Mouse (Mus musculus): Measurements from ENCODE around the gene Trnt1. TPM values are rescaled to one million over a fixed set of nuclear protein-coding genes. Genes with fewer than 3 reads are reported as not detected.
A peak's percentile ranks its signal among the peaks of the same experiment; 100 is the strongest.

Gene Trnt1
- polyA plus RNA-seq (2014; fragmentation: Nextera tagmentation; extraction: Ambion mirVana): 77.5 and 89.6 TPM in 2 replicates

DNA sequence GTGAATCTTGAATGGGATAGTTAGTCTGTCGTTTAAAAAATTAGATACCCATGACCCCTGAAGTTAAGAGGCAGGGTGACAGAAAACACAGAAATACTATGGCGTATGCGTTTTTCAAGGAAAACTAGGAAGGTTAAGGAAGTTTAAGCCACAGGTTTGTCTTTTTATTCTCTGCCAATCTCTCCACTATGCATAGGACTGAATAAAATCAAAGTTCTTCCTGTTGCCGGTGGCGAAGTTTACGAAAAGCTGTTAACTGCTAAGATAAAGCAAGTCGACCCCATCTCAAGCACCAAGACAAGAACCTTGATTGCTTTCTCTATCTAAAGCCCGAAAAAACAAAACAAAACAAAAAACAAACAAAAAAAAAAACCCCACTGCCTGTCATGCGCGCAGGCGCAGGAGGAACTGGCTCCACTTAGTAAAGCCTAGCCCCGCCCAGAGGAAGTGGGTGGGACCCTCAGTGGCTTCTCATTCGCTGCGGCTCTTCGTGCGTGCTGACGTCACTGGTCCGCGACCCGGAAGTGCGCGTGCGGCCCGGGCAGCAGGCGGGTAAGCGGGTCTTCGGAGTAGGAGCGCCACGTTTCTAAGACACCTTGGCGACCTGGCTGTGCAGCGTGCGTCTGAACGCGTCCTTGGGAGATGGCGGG is at the start of gene Trnt1:
TSS of gene Trnt1 (plus strand) at position 481 of the 650 bp plus-strand sequence.
- H3K27me3 ChIP-seq (ENCODE audit: control insufficient read depth, insufficient read depth, low read length): no peaks in the 10 kb centered on the region
- H3K27ac ChIP-seq (ENCODE audit: low read depth, low read length): no peak within 1 kb of the TSS
- H3K36me3 ChIP-seq (ENCODE audit: control insufficient read depth, insufficient read depth, low read length): no peaks in the 10 kb centered on the region
- ATAC-seq (replicated peaks; ENCODE audit: low FRiP score) (peak; percentile 100), DNase-seq (ENCODE audit: low spot score) (peak; percentile 98)
- 9% methylated on average over 35 of the region's 35 CpGs for whole genome bisulfite sequencing
- H3K4me1 ChIP-seq (replicated peaks; ENCODE audit: control insufficient read depth, insufficient read depth, low read length): peaks cover 3% of the 10 kb centered on the region; the same call in 1 of the 2 replicates
- peak within 1 kb of the TSS; percentile 83 for H3K4me3 ChIP-seq (ENCODE audit: low read depth, low read length)
- peak within 1 kb of the TSS; percentile 76 for H3K9ac ChIP-seq (ENCODE audit: low read length)
- no peaks in the 10 kb centered on the region for H3K9me3 ChIP-seq (ENCODE audit: control insufficient read depth, low read length)
- H3K4me2 ChIP-seq (ENCODE audit: low read depth, low read length, severe bottlenecking): peak within 1 kb of the TSS; percentile 75

- Histone ChIP-seq H3K9me3 (ENCODE audit: control insufficient read depth, low read length) (no peaks in the 10 kb centered on the region), H3K9ac (ENCODE audit: low read length) (no peak overlapping the region), H3K4me1 (replicated peaks; ENCODE audit: control insufficient read depth, insufficient read depth, low read length) (no peaks in the 10 kb centered on the region), H3K4me3 (ENCODE audit: low read depth, low read length) (no peak overlapping the region), H3K27ac (ENCODE audit: low read depth, low read length) (no peak overlapping the region), H3K36me3 (ENCODE audit: control insufficient read depth, insufficient read depth, low read length) (no peaks in the 10 kb centered on the region), H3K27me3 (ENCODE audit: control insufficient read depth, insufficient read depth, low read length) (no peaks in the 10 kb centered on the region), H3K4me2 (ENCODE audit: low read depth, low read length, severe bottlenecking) (no peak overlapping the region)
- ATAC-seq (replicated peaks; ENCODE audit: low FRiP score) (no peak), DNase-seq (ENCODE audit: low spot score) (no peak)
- WGBS: 90% methylated on average over 4 of the region's 4 CpGs
Measured at GRCm38 (mm10) chr6:106725642-106726041, 43.3 kb upstream of the Trnt1 start.

- 84% methylated on average over 6 of the region's 6 CpGs for WGBS
- Histone ChIP-seq H3K4me2 (ENCODE audit: low read depth, low read length, severe bottlenecking) (no peak overlapping the region), H3K4me1 (replicated peaks; ENCODE audit: control insufficient read depth, insufficient read depth, low read length) (no peaks in the 10 kb centered on the region)
Measured at GRCm38 (mm10) chr6:106726078-106726477, 42.8 kb upstream of the Trnt1 start.

GRCm38 (mm10) chr6:106727703-106728102 is 41.2 kb upstream of the Trnt1 start:
- Histone ChIP-seq H3K27me3 (ENCODE audit: control insufficient read depth, insufficient read depth, low read length) (no peaks in the 10 kb centered on the region), H3K4me2 (ENCODE audit: low read depth, low read length, severe bottlenecking) (no peak overlapping the region), H3K36me3 (ENCODE audit: control insufficient read depth, insufficient read depth, low read length) (no peaks in the 10 kb centered on the region), H3K4me1 (replicated peaks; ENCODE audit: control insufficient read depth, insufficient read depth, low read length) (no peaks in the 10 kb centered on the region), H3K9ac (ENCODE audit: low read length) (no peak overlapping the region), H3K27ac (ENCODE audit: low read depth, low read length) (no peak overlapping the region), H3K9me3 (ENCODE audit: control insufficient read depth, low read length) (no peaks in the 10 kb centered on the region), H3K4me3 (ENCODE audit: low read depth, low read length) (no peak overlapping the region)
- ATAC-seq (replicated peaks; ENCODE audit: low FRiP score) (no peak), DNase-seq (ENCODE audit: low spot score) (no peak)
- WGBS: 70% methylated on average over 1 of the region's 1 CpGs

More at GRCm38 (mm10) chr6:106726078-106726477, 42.8 kb upstream of the Trnt1 start:
- DNase-seq (ENCODE audit: low spot score): no peak
- Histone ChIP-seq H3K4me3 (ENCODE audit: low read depth, low read length) (no peak overlapping the region), H3K9ac (ENCODE audit: low read length) (no peak overlapping the region), H3K27me3 (ENCODE audit: control insufficient read depth, insufficient read depth, low read length) (no peaks in the 10 kb centered on the region), H3K27ac (ENCODE audit: low read depth, low read length) (no peak overlapping the region), H3K36me3 (ENCODE audit: control insufficient read depth, insufficient read depth, low read length) (no peaks in the 10 kb centered on the region), H3K9me3 (ENCODE audit: control insufficient read depth, low read length) (no peaks in the 10 kb centered on the region)
- ATAC-seq (replicated peaks; ENCODE audit: low FRiP score): no peak

DNA sequence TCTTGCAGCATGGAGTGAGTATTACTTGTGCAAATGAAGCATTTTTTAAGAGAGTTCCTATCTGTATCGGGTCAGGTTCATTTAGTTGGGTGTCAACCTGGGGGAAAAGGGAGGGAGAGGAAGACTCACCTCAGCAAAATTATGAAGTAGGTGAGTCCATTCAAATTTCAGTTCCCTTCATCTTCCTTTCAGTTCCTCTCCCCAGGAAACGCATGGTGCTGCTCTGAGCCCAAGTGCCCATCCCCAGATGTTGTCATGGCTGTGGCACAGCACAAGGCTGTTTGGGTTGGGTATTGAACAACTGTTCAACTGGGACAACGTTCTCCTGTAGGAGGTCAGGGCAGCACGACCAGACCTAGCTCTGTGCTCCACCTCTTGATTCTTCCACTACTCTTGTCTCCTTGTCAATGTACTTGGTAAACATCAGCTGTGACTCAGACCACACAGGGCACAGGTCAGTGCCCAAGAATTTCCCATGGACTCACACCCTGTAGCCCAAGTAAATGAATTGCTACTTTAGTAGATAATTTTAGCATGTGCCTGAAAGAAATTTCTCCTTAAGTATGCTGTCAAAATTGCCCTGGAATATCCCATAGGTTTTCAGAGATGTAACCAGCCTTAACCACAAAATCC is 39.1 kb upstream of the Trnt1 start:
- Histone ChIP-seq H3K27ac (ENCODE audit: low read depth, low read length) (no peak overlapping the region), H3K4me2 (ENCODE audit: low read depth, low read length, severe bottlenecking) (no peak overlapping the region), H3K27me3 (ENCODE audit: control insufficient read depth, insufficient read depth, low read length) (no peaks in the 10 kb centered on the region), H3K4me3 (ENCODE audit: low read depth, low read length) (no peak overlapping the region), H3K4me1 (replicated peaks; ENCODE audit: control insufficient read depth, insufficient read depth, low read length) (no peaks in the 10 kb centered on the region), H3K9me3 (ENCODE audit: control insufficient read depth, low read length) (no peaks in the 10 kb centered on the region), H3K9ac (ENCODE audit: low read length) (no peak overlapping the region), H3K36me3 (ENCODE audit: control insufficient read depth, insufficient read depth, low read length) (no peaks in the 10 kb centered on the region)
- DNase-seq (ENCODE audit: low spot score) (no peak), ATAC-seq (replicated peaks; ENCODE audit: low FRiP score) (no peak)
- WGBS: 88% methylated on average over 4 of the region's 4 CpGs

DNA sequence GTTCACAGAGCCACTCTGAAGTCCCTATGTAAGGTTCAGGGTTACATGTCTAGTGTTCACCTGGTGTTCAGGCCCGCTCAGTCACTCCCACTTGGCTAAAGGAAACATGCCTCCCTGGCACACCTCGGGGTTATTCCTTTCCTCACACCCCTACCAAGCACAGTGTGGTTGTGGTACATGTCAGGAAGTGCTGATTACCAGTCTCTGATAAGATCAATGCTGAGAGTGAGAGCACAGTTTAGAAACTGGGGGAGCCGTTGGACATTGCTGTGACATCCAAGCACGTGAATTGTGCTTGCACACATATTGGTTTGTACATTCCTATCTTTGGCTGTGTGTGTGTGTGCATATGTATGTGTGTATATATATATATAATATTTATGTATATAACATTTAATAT is 36.4 kb upstream of the Trnt1 start:
- no peak for DNase-seq (ENCODE audit: low spot score)
- H3K4me2 ChIP-seq (ENCODE audit: low read depth, low read length, severe bottlenecking): no peak overlapping the region
- no peaks in the 10 kb centered on the region for H3K9me3 ChIP-seq (ENCODE audit: control insufficient read depth, low read length)
- ATAC-seq (replicated peaks; ENCODE audit: low FRiP score): no peak
- no peak overlapping the region for H3K27ac ChIP-seq (ENCODE audit: low read depth, low read length)
- no peaks in the 10 kb centered on the region for H3K36me3 ChIP-seq (ENCODE audit: control insufficient read depth, insufficient read depth, low read length)
- WGBS: 91% methylated on average over 4 of the region's 4 CpGs
- H3K4me1 ChIP-seq (replicated peaks; ENCODE audit: control insufficient read depth, insufficient read depth, low read length): no peaks in the 10 kb centered on the region
- no peak overlapping the region for H3K9ac ChIP-seq (ENCODE audit: low read length)
- no peak overlapping the region for H3K4me3 ChIP-seq (ENCODE audit: low read depth, low read length)
- H3K27me3 ChIP-seq (ENCODE audit: control insufficient read depth, insufficient read depth, low read length): no peaks in the 10 kb centered on the region

DNA sequence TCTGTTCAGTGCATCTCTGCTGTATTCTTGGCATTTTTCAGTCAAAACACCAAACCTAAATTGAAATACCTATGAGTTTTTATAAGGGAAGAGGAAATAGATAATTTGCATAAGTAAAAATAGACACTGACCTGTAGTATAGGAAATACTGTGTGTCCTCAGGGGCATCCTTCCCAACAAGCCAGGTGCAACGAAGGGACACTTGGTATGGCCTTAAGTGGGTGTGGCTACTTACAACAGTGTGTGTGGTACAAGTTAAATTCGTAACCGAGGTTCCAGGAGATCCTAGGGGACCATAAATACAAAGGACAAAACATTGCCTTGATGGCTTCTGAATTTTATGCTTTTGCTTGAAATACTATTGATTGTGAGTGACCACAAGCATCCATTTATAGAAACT is 30.7 kb upstream of the Trnt1 start:
- no peak overlapping the region for H3K4me2 ChIP-seq (ENCODE audit: low read depth, low read length, severe bottlenecking)
- ATAC-seq (replicated peaks; ENCODE audit: low FRiP score) (no peak), DNase-seq (ENCODE audit: low spot score) (no peak)
- no peak overlapping the region for H3K4me3 ChIP-seq (ENCODE audit: low read depth, low read length)
- H3K9ac ChIP-seq (ENCODE audit: low read length): no peak overlapping the region
- no peak overlapping the region for H3K27ac ChIP-seq (ENCODE audit: low read depth, low read length)
- H3K27me3 ChIP-seq (ENCODE audit: control insufficient read depth, insufficient read depth, low read length): no peaks in the 10 kb centered on the region
- no peaks in the 10 kb centered on the region for H3K9me3 ChIP-seq (ENCODE audit: control insufficient read depth, low read length)
- H3K4me1 ChIP-seq (replicated peaks; ENCODE audit: control insufficient read depth, insufficient read depth, low read length): no peaks in the 10 kb centered on the region
- no peaks in the 10 kb centered on the region for H3K36me3 ChIP-seq (ENCODE audit: control insufficient read depth, insufficient read depth, low read length)
- 79% methylated on average over 3 of the region's 3 CpGs for WGBS

- Histone ChIP-seq H3K36me3 (ENCODE audit: control insufficient read depth, insufficient read depth, low read length) (no peaks in the 10 kb centered on the region), H3K4me2 (ENCODE audit: low read depth, low read length, severe bottlenecking) (no peak overlapping the region), H3K4me1 (replicated peaks; ENCODE audit: control insufficient read depth, insufficient read depth, low read length) (no peaks in the 10 kb centered on the region), H3K4me3 (ENCODE audit: low read depth, low read length) (no peak overlapping the region), H3K9me3 (ENCODE audit: control insufficient read depth, low read length) (no peaks in the 10 kb centered on the region), H3K27ac (ENCODE audit: low read depth, low read length) (no peak overlapping the region), H3K9ac (ENCODE audit: low read length) (no peak overlapping the region), H3K27me3 (ENCODE audit: control insufficient read depth, insufficient read depth, low read length) (no peaks in the 10 kb centered on the region)
- WGBS: 88% methylated on average over 1 of the region's 1 CpGs
- no peak for ATAC-seq (replicated peaks; ENCODE audit: low FRiP score)
- no peak for DNase-seq (ENCODE audit: low spot score)
Measured at GRCm38 (mm10) chr6:106740244-106740825, 28.6 kb upstream of the Trnt1 start.
